Mouse (Mus musculus) forebrain, embryonic 16.5 days (tissue): Measurements from ENCODE around the gene Arhgap1. TPM values are rescaled to one million over a fixed set of nuclear protein-coding genes. Genes with fewer than 3 reads are reported as not detected.

Source experiments
- ATAC-seq: fragments of 200-750 bp; cut with Nextera tagmentation; 2 replicates; pipeline ENCODE4 v1.8.0; 2017; ENCODE audit warnings: mild to moderate bottlenecking, moderate library complexity
- H3K27ac ChIP-seq: fragments of 300-500 bp; sonication (generic); 2 replicates; pipeline ENCODE4 v1.5.1; 2014; ENCODE audit warnings: low read length, control low read depth
- H3K27me3 ChIP-seq: fragments of 300-500 bp; sonication (generic); replicated peaks from 2 replicates; pipeline ENCODE4 v1.6.1; 2014; ENCODE audit warnings: low read length; ENCODE audit not compliant: control insufficient read depth, insufficient read depth
- H3K36me3 ChIP-seq: fragments of 300-500 bp; sonication (generic); 2 replicates; pipeline ENCODE4 v1.6.1; 2014; ENCODE audit not compliant: control insufficient read depth, insufficient read depth
- H3K4me1 ChIP-seq: fragments of 300-500 bp; sonication (generic); replicated peaks from 2 replicates; pipeline ENCODE4 v1.6.1; 2014; ENCODE audit warnings: low read length; ENCODE audit not compliant: control insufficient read depth, insufficient read depth
- H3K4me2 ChIP-seq: fragments of 300-500 bp; sonication (generic); 2 replicates; pipeline ENCODE4 v1.6.1; 2014; ENCODE audit warnings: mild to moderate bottlenecking, low read length, control low read depth
- H3K4me3 ChIP-seq: fragments of 300-500 bp; sonication (generic); replicated peaks from 2 replicates; pipeline ENCODE4 v1.5.1; 2014; ENCODE audit warnings: mild to moderate bottlenecking, low read length, control low read depth
- H3K9ac ChIP-seq: fragments of 300-500 bp; sonication (generic); replicated peaks from 2 replicates; pipeline ENCODE4 v1.6.1; 2014; ENCODE audit warnings: low read depth, low read length, control low read depth
- H3K9me3 ChIP-seq: fragments of 300-500 bp; sonication (generic); 2 replicates; pipeline ENCODE4 v1.6.1; 2016; ENCODE audit warnings: low read length; ENCODE audit not compliant: control insufficient read depth
- WGBS: fragments of 180-500 bp; shearing (Covaris S2); extraction: QIAGEN DNeasy Blood & Tissue Kit; methylation state at CpG from one replicate; pipeline ENCODE4 v1.1.7; 2014; 5-methylcytosine and 5-hydroxymethylcytosine counted together
- polyA plus RNA-seq: library from polyadenylated mRNA; unstranded; fragments of >200 nt; fragmentation: Nextera tagmentation; extraction: Ambion mirVana; gene quantifications from 2 replicates; pipeline ENCODE4 v1.2.1, GENCODE M21; 2015

Arhgap1 gene
- polyA plus RNA-seq, 1 experiment from 2014 or later = 99.2 TPM

GRCm38 (mm10) chr2:91673587-91673986 lies 23.9 kb downstream of the Arhgap1 start:
- peaks cover 37% of the 10 kb centered on the region for H3K36me3 ChIP-seq
- WGBS = 90% methylated on average over 2 of the region's 2 CpGs

DNA sequence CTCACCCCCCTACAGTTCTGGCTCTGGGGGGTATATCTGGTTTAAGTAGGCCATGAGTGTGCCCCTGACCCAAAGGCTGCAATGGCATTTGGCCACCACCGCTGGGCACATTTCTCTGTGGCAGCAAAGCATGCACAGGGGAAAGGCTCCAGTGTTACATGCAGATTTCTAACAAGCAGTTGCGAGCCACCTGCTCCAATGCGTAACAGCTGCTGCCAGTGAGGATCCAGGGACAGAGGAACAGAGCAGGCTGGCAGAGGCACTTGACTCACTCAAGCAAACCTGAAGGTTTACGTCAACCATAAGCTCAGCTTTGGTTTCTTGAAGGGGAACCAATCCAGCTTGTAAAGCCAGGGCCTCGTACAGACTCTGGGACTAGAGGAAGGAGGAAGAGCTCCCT lies 25.2 kb downstream of the Arhgap1 start:
- ATAC-seq = no peak
- H3K27me3 ChIP-seq = no peaks in the 10 kb centered on the region
- no peak overlapping the region for H3K4me3 ChIP-seq
- peaks cover 34% of the 10 kb centered on the region for H3K36me3 ChIP-seq
- H3K9me3 ChIP-seq = no peaks in the 10 kb centered on the region
- H3K4me1 ChIP-seq = no peaks in the 10 kb centered on the region
- H3K4me2 ChIP-seq = no peak overlapping the region
- WGBS = 93% methylated on average over 5 of the region's 5 CpGs
- H3K27ac ChIP-seq = no peak overlapping the region
- no peak overlapping the region for H3K9ac ChIP-seq

More at GRCm38 (mm10) chr2:91673587-91673986, 23.9 kb downstream of the Arhgap1 start:
- Histone ChIP-seq H3K4me1 (no peaks in the 10 kb centered on the region), H3K27ac (no peak overlapping the region), H3K9me3 (no peaks in the 10 kb centered on the region), H3K4me3 (no peak overlapping the region), H3K27me3 (no peaks in the 10 kb centered on the region), H3K9ac (no peak overlapping the region), H3K4me2 (no peak overlapping the region)
- no peak for ATAC-seq

GRCm38 (mm10) chr2:91676420-91676819 lies 26.8 kb downstream of the Arhgap1 start:
- WGBS = 79% methylated on average over 2 of the region's 2 CpGs
- ATAC-seq = no peak

GRCm38 (mm10) chr2:91676961-91677360 lies 27.3 kb downstream of the Arhgap1 start:
- Histone ChIP-seq H3K36me3 (peaks cover 31% of the 10 kb centered on the region), H3K4me3 (no peak overlapping the region), H3K4me1 (no peaks in the 10 kb centered on the region), H3K9ac (no peak overlapping the region), H3K4me2 (no peak overlapping the region), H3K27me3 (no peaks in the 10 kb centered on the region), H3K9me3 (no peaks in the 10 kb centered on the region), H3K27ac (no peak overlapping the region)
- no peak for ATAC-seq

More at GRCm38 (mm10) chr2:91676420-91676819, 26.8 kb downstream of the Arhgap1 start:
- Histone ChIP-seq H3K4me1 (no peaks in the 10 kb centered on the region), H3K9ac (no peak overlapping the region), H3K36me3 (peaks cover 31% of the 10 kb centered on the region), H3K27me3 (no peaks in the 10 kb centered on the region), H3K9me3 (no peaks in the 10 kb centered on the region), H3K4me2 (no peak overlapping the region), H3K27ac (no peak overlapping the region), H3K4me3 (no peak overlapping the region)

- Histone ChIP-seq H3K9ac (no peak overlapping the region), H3K4me1 (no peaks in the 10 kb centered on the region), H3K9me3 (no peaks in the 10 kb centered on the region), H3K27me3 (no peaks in the 10 kb centered on the region), H3K36me3 (peaks cover 16% of the 10 kb centered on the region), H3K4me2 (no peak overlapping the region), H3K27ac (no peak overlapping the region), H3K4me3 (no peak overlapping the region)
- WGBS = 55% methylated on average over 4 of the region's 4 CpGs
- no peak for ATAC-seq
Observed at GRCm38 (mm10) chr2:91682850-91683249, 33.2 kb downstream of the Arhgap1 start.

GRCm38 (mm10) chr2:91683919-91684318 lies 34.3 kb downstream of the Arhgap1 start:
- no peak overlapping the region for H3K4me2 ChIP-seq
- peaks cover 14% of the 10 kb centered on the region; the same call in 1 of the 2 replicates for H3K36me3 ChIP-seq
- H3K4me1 ChIP-seq = no peaks in the 10 kb centered on the region
- no peak for ATAC-seq
- no peak overlapping the region for H3K9ac ChIP-seq
- H3K9me3 ChIP-seq = no peaks in the 10 kb centered on the region
- H3K27ac ChIP-seq = no peak overlapping the region
- no peak overlapping the region for H3K4me3 ChIP-seq
- no peaks in the 10 kb centered on the region for H3K27me3 ChIP-seq
- WGBS = 80% methylated on average over 8 of the region's 8 CpGs

GRCm38 (mm10) chr2:91689452-91689851 lies 39.8 kb downstream of the Arhgap1 start:
- Histone ChIP-seq H3K27me3 (no peaks in the 10 kb centered on the region), H3K4me2 (no peak overlapping the region), H3K9ac (no peak overlapping the region), H3K27ac (no peak overlapping the region), H3K36me3 (peaks cover 20% of the 10 kb centered on the region; the same call in 1 of the 2 replicates), H3K4me1 (no peaks in the 10 kb centered on the region), H3K9me3 (no peaks in the 10 kb centered on the region), H3K4me3 (no peak overlapping the region)
- WGBS = 80% methylated on average over 7 of the region's 7 CpGs
- no peak for ATAC-seq

DNA sequence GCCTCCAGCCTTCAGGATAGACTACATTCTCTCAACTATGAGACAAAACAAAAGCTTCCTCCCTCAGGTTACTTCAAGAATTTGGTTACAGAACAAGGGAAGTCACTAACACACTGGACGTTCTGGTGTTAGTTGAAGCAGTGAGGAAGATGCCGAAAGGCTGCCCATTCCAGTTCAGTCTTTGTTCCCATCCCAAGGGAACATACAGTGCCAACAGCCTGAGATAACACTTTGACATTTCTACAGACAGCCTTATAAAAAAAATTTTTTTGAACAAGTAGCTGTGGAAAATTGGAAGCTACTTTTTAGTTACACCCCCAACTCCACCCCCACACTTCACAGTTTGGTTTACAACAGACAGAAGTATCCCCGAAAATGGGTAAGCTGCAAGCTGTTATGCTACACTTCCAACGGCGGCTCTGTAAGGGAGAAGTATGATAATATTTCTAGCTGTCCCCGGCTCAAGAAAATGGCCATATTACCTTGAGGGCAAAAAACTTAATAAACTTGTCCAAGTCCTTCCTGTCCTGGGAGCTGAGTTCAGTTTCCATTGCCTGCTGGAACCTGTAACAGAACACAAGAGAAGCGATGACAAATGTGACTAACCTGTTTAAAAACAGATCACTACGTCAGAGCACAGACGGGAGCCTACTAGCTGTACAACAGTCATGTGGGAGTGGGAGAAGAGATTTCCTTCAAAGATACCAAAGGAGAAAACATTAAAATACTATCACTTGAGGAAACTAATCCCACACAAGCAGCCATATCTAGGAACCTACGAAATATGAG lies 46.0 kb downstream of the Arhgap1 start:
- no peak overlapping the region for H3K27ac ChIP-seq
- no peak overlapping the region for H3K4me2 ChIP-seq
- no peaks in the 10 kb centered on the region for H3K4me1 ChIP-seq
- WGBS = 93% methylated on average over 10 of the region's 10 CpGs
- H3K9me3 ChIP-seq = no peaks in the 10 kb centered on the region
- no peak for ATAC-seq
- no peak overlapping the region for H3K9ac ChIP-seq
- H3K27me3 ChIP-seq = no peaks in the 10 kb centered on the region
- no peak overlapping the region for H3K4me3 ChIP-seq
- peaks cover 5% of the 10 kb centered on the region; the same call in 1 of the 2 replicates for H3K36me3 ChIP-seq

- H3K4me1 ChIP-seq = no peaks in the 10 kb centered on the region
- 89% methylated on average over 1 of the region's 1 CpGs for whole genome bisulfite sequencing
- no peak overlapping the region for H3K4me2 ChIP-seq
- ATAC-seq = no peak
- peaks cover 5% of the 10 kb centered on the region; the same call in 1 of the 2 replicates for H3K36me3 ChIP-seq
- no peak overlapping the region for H3K4me3 ChIP-seq
- no peaks in the 10 kb centered on the region for H3K27me3 ChIP-seq
- no peak overlapping the region for H3K9ac ChIP-seq
- no peaks in the 10 kb centered on the region for H3K9me3 ChIP-seq
- no peak overlapping the region for H3K27ac ChIP-seq
Observed at GRCm38 (mm10) chr2:91696225-91696590, 46.5 kb downstream of the Arhgap1 start.
